In genomic region chr11:62606299-62607169, GRCm38 (mm10) we compare ENCODE assay signal across 8 mouse cellular contexts. TPM values are rescaled to one million over a fixed set of nuclear protein-coding genes. Genes with fewer than 3 reads are reported as not detected.
A peak's percentile ranks its signal among the peaks of the same experiment; 100 is the strongest.
DNase-seq lines count a peak whose midpoint lies in the region; ATAC-seq and TF ChIP-seq lines count a peak whose summit lies in the region.

No protein-coding gene starts in this region.

- in situ Hi-C loops in ES-E14 (cut with MboI; ENCODE audit: low sequenced_read_pairs in 2 of 2, unreplicated experiment in 2 of 2) = no loop called here

- no peak for ATAC-seq in CD4-positive, CD25-positive, alpha-beta regulatory T cell, adult 4 months
- ATAC-seq in forebrain, postnatal 0 days = no peak
- ATAC-seq in midbrain, embryonic 11.5 days (ENCODE audit: low FRiP score) = no peak

- DNase-seq in CD4-positive, CD25-positive, alpha-beta regulatory T cell, adult 2 months (ENCODE audit: low read depth, low spot score) = peak; percentile 24
- no peak for DNase-seq in ES-E14 (ENCODE audit: low read depth, low spot score)
- DNase-seq in forebrain, postnatal 0 days = no peak
- peak; percentile 81 for DNase-seq in midbrain, embryonic 11.5 days (ENCODE audit: low spot score, missing footprints)
- DNase-seq in spleen, adult 18-20 months = no peak
- no peak for DNase-seq in gastrocnemius, adult 18-20 months (ENCODE audit: low spot score)
- DNase-seq in left cerebral cortex, postnatal 25 days (ENCODE audit: low spot score in 2 of 2) = no peak

- peaks cover 47% of the 10 kb centered on the region for H3K36me3 ChIP-seq in ES-E14 (ENCODE audit: control insufficient read depth, insufficient read depth, low read length, poor library complexity, severe bottlenecking)
- peaks cover 52% of the 10 kb centered on the region for H3K36me3 ChIP-seq in forebrain, postnatal 0 days (ENCODE audit: insufficient read depth)
- H3K36me3 ChIP-seq in midbrain, embryonic 11.5 days (ENCODE audit: control insufficient read depth, insufficient read depth, low read length) = peaks cover 36% of the 10 kb centered on the region

- no peaks in the 10 kb centered on the region for H3K9me3 ChIP-seq in ES-E14 (ENCODE audit: control insufficient read depth, insufficient read depth, low read depth, low read length)
- H3K9me3 ChIP-seq in forebrain, postnatal 0 days (ENCODE audit: low read length) = no peaks in the 10 kb centered on the region
- no peaks in the 10 kb centered on the region for H3K9me3 ChIP-seq in midbrain, embryonic 11.5 days (ENCODE audit: control insufficient read depth, low read length)

- peak overlapping the region; percentile 13; the same call in 1 of the 2 replicates for H3K27ac ChIP-seq in ES-E14 (ENCODE audit: insufficient read depth, low read depth, low read length, poor library complexity, severe bottlenecking)
- peak overlapping the region; percentile 57 for H3K27ac ChIP-seq in forebrain, postnatal 0 days (ENCODE audit: low read depth, low read length)
- peak overlapping the region; percentile 25; the same call in 1 of the 2 replicates for H3K27ac ChIP-seq in midbrain, embryonic 11.5 days (ENCODE audit: low read depth, low read length)

- H3K4me2 ChIP-seq in forebrain, postnatal 0 days (ENCODE audit: low read depth) = no peak overlapping the region
- no peak overlapping the region for H3K4me2 ChIP-seq in midbrain, embryonic 11.5 days

- intact Hi-C loops in left cerebral cortex, postnatal 25 days (cut with DNase I) = no loop called here

- peaks cover 0 to 15% of the 10 kb centered on the region in 2 experiments; a peak in 2 of 4 replicates for H3K4me1 ChIP-seq in ES-E14 (ENCODE audit: control insufficient read depth in 2 of 2, insufficient read depth in 2 of 2, low read length in 2 of 2, poor library complexity in 1 of 2)
- peaks cover 26% of the 10 kb centered on the region for H3K4me1 ChIP-seq in forebrain, postnatal 0 days (ENCODE audit: insufficient read depth)
- peaks cover 22% of the 10 kb centered on the region for H3K4me1 ChIP-seq in midbrain, embryonic 11.5 days (ENCODE audit: control insufficient read depth, insufficient read depth, low read length)

- WGBS in forebrain, postnatal 0 days = 59% methylated on average over 10 of the region's 10 CpGs
- WGBS in midbrain, embryonic 11.5 days = 72% methylated on average over 10 of the region's 10 CpGs

- no peak for TF ChIP-seq CTCF in forebrain, postnatal 0 days (IDR thresholded peaks at IDR 0.05; ENCODE audit: low read depth)

- H3K27me3 ChIP-seq in forebrain, postnatal 0 days (ENCODE audit: insufficient read depth, low read length) = no peaks in the 10 kb centered on the region
- H3K27me3 ChIP-seq in midbrain, embryonic 11.5 days (ENCODE audit: control insufficient read depth, insufficient read depth, low read length) = no peaks in the 10 kb centered on the region

- no peak overlapping the region for H3K9ac ChIP-seq in ES-E14 (ENCODE audit: insufficient read depth, low read depth, low read length, poor library complexity, severe bottlenecking)
- H3K9ac ChIP-seq in forebrain, postnatal 0 days = no peak overlapping the region
- no peak overlapping the region for H3K9ac ChIP-seq in midbrain, embryonic 11.5 days (ENCODE audit: low read length)

- no peak overlapping the region for H3K4me3 ChIP-seq in ES-E14 (ENCODE audit: insufficient read depth in 1 of 2, low read depth in 1 of 2, low read length in 2 of 2, poor library complexity in 1 of 2, severe bottlenecking in 1 of 2)
- no peak overlapping the region for H3K4me3 ChIP-seq in forebrain, postnatal 0 days (ENCODE audit: low read depth, low read length)
- H3K4me3 ChIP-seq in midbrain, embryonic 11.5 days (ENCODE audit: low read depth, low read length) = no peak overlapping the region

TF ChIP-seq in ES-E14, 5 proteins besides CTCF, POLR2A, EP300 and RAD21:
- TF ChIP-seq ZC3H11A (IDR thresholded peaks at IDR 0.05; ENCODE audit: borderline replicate concordance, low read depth, low read length) = no peak
- no peak for TF ChIP-seq ZNF384 (IDR thresholded peaks at IDR 0.05; ENCODE audit: low read depth, low read length)
- no peak; the same call in 1 of the 2 replicates for TF ChIP-seq CHD2 (IDR thresholded peaks at IDR 0.05; ENCODE audit: low read depth, low read length)
- no peak for TF ChIP-seq HCFC1 (IDR thresholded peaks at IDR 0.05; ENCODE audit: borderline replicate concordance, insufficient read depth, low read length)
- no peak for TF ChIP-seq MAFK (IDR thresholded peaks at IDR 0.05; ENCODE audit: insufficient read depth, low read depth, low read length)

RNA-seq across cellular contexts. Expression of gene Trpv2, which starts 32.2 kb away (rescaled TPM):
- 10 to 100 TPM; 65.8 to 93.5 TPM for polyA plus RNA-seq in CD4-positive, CD25-positive, alpha-beta regulatory T cell, adult 4 months (2017; shearing (Covaris generic))
- total RNA-seq in ES-E14 (2012; rRNA removed) = 9.8 and 13.4 TPM in 2 replicates
- 38.1 and 46.6 TPM in 2 replicates for total RNA-seq in forebrain, postnatal 0 days (2014; rRNA removed)
- polyA plus RNA-seq in forebrain, postnatal 0 days (2015; fragmentation: Nextera tagmentation; extraction: Ambion mirVana) = 21.6 and 26.2 TPM in 2 replicates
- polyA plus RNA-seq in midbrain, embryonic 11.5 days (2014; fragmentation: Nextera tagmentation; extraction: Ambion mirVana) = 4.9 and 5.4 TPM in 2 replicates
- 1 to 10 TPM in 1 of 2 experiments, under 1 TPM in 1; 0.87 to 2.1 TPM for total RNA-seq in gastrocnemius, adult 18-20 months (2021)
- 10 to 100 TPM; 16.6 to 18.7 TPM for total RNA-seq in left cerebral cortex, postnatal 25 days (2021)

RNA-seq across cellular contexts. Expression of gene Lrrc75a, which starts 41.8 kb away (rescaled TPM):
- 1 to 10 TPM; 1.9 to 4.6 TPM for polyA plus RNA-seq in CD4-positive, CD25-positive, alpha-beta regulatory T cell, adult 4 months (2017; shearing (Covaris generic))
- 9.9 and 11.6 TPM in 2 replicates for total RNA-seq in ES-E14 (2012; rRNA removed)
- 13.2 and 18.1 TPM in 2 replicates for total RNA-seq in forebrain, postnatal 0 days (2014; rRNA removed)
- 6.5 and 7.1 TPM in 2 replicates for polyA plus RNA-seq in forebrain, postnatal 0 days (2015; fragmentation: Nextera tagmentation; extraction: Ambion mirVana)
- polyA plus RNA-seq in midbrain, embryonic 11.5 days (2014; fragmentation: Nextera tagmentation; extraction: Ambion mirVana) = 12.5 and 12.6 TPM in 2 replicates
- total RNA-seq in gastrocnemius, adult 18-20 months (2021) = 1 to 10 TPM; 3.2 to 3.5 TPM
- 10 to 100 TPM; 18.0 to 20.0 TPM for total RNA-seq in left cerebral cortex, postnatal 25 days (2021)

RNA-seq across cellular contexts. Expression of gene Mmgt2, which starts 41.9 kb away (rescaled TPM):
- polyA plus RNA-seq in CD4-positive, CD25-positive, alpha-beta regulatory T cell, adult 4 months (2017; shearing (Covaris generic)) = 10 to 100 TPM; 42.9 to 59.1 TPM
- total RNA-seq in ES-E14 (2012; rRNA removed) = 11.4 and 13.6 TPM in 2 replicates
- 22.6 and 37.0 TPM in 2 replicates for total RNA-seq in forebrain, postnatal 0 days (2014; rRNA removed)
- polyA plus RNA-seq in forebrain, postnatal 0 days (2015; fragmentation: Nextera tagmentation; extraction: Ambion mirVana) = 22.4 and 23.3 TPM in 2 replicates
- polyA plus RNA-seq in midbrain, embryonic 11.5 days (2014; fragmentation: Nextera tagmentation; extraction: Ambion mirVana) = 38.5 and 43.8 TPM in 2 replicates
- 1 to 10 TPM; 3.3 to 3.6 TPM for total RNA-seq in gastrocnemius, adult 18-20 months (2021)
- 10 to 100 TPM; 18.4 to 20.2 TPM for total RNA-seq in left cerebral cortex, postnatal 25 days (2021)

RNA-seq across cellular contexts. Expression of gene Ubb, which starts 55.6 kb away (rescaled TPM):
- polyA plus RNA-seq in CD4-positive, CD25-positive, alpha-beta regulatory T cell, adult 4 months (2017; shearing (Covaris generic)) = 1,000 to 10,000 TPM; 5,826 to 7,831 TPM
- 1,350 and 1,664 TPM in 2 replicates for total RNA-seq in ES-E14 (2012; rRNA removed)
- 1,115 and 1,190 TPM in 2 replicates for total RNA-seq in forebrain, postnatal 0 days (2014; rRNA removed)
- polyA plus RNA-seq in forebrain, postnatal 0 days (2015; fragmentation: Nextera tagmentation; extraction: Ambion mirVana) = 4,663 and 5,112 TPM in 2 replicates
- polyA plus RNA-seq in midbrain, embryonic 11.5 days (2014; fragmentation: Nextera tagmentation; extraction: Ambion mirVana) = 3,727 and 3,899 TPM in 2 replicates
- total RNA-seq in gastrocnemius, adult 18-20 months (2021) = 100 to 1,000 TPM; 919 to 954 TPM
- total RNA-seq in left cerebral cortex, postnatal 25 days (2021) = 1,000 to 10,000 TPM; 1,728 to 1,830 TPM

Comparison
In these comparisons a context has a peak if more than half of its experiments do, and no peak if none do; other contexts are left out.
1. DNase-seq: peak in CD4-positive, CD25-positive, alpha-beta regulatory T cell, adult 2 months (single experiment) and midbrain, embryonic 11.5 days (single experiment); none in ES-E14 (single experiment), forebrain, postnatal 0 days (single experiment), spleen, adult 18-20 months (0 of 2), gastrocnemius, adult 18-20 months (single experiment) and left cerebral cortex, postnatal 25 days (0 of 2).
2. Peak in every context shown above with its lines, with median percentiles within 50 percentile points of each other: H3K27ac ChIP-seq.